Mouse (Mus musculus): ENCODE data around the gene Exosc8.
"Not testable (repeated sequence)": the region's sequence is repeated elsewhere in the genome, so short reads cannot be mapped to it uniquely, and the experiment has no call there.

The Exosc8 gene

GRCm38 (mm10) chr3:54735247-54736046 lies at the start of gene Exosc8, which contains the start of gene Alg5:
TSS of gene Exosc8 (minus strand) at chr3:54735393.
TSS of gene Alg5 (plus strand) at chr3:54735539.
- CTCF ChIA-PET: no interaction called here

- CTCF ChIA-PET: no interaction called here
Measured at GRCm38 (mm10) chr3:54775989-54776631, 40.9 kb upstream of the Exosc8 start.

- CTCF ChIA-PET: no interaction called here
Measured at GRCm38 (mm10) chr3:54773613-54774012, 38.4 kb upstream of the Exosc8 start.

GRCm38 (mm10) chr3:54769349-54770275 lies 34.4 kb upstream of the Exosc8 start:
- CTCF ChIA-PET: interaction anchor here (0.5 kb wide), 1 partner anchor 21 kb away, joined by 3 read pairs; no protein-coding TSS in a partner anchor

GRCm38 (mm10) chr3:54768592-54768991 lies 33.4 kb upstream of the Exosc8 start:
- CTCF ChIA-PET: no interaction called here

GRCm38 (mm10) chr3:54766811-54767210 lies 31.6 kb upstream of the Exosc8 start:
- CTCF ChIA-PET: no interaction called here

- CTCF ChIA-PET: no interaction called here
Measured at GRCm38 (mm10) chr3:54766034-54766433, 30.8 kb upstream of the Exosc8 start.

GRCm38 (mm10) chr3:54765521-54765920 lies 30.3 kb upstream of the Exosc8 start:
- CTCF ChIA-PET: not testable (repeated sequence)

- CTCF ChIA-PET: no interaction called here
Measured at GRCm38 (mm10) chr3:54764418-54764817, 29.2 kb upstream of the Exosc8 start.

- CTCF ChIA-PET: no interaction called here
Measured at GRCm38 (mm10) chr3:54761258-54761657, 26.1 kb upstream of the Exosc8 start.

- CTCF ChIA-PET: no interaction called here
Measured at GRCm38 (mm10) chr3:54760321-54761115, 25.3 kb upstream of the Exosc8 start.

- CTCF ChIA-PET: no interaction called here
Measured at GRCm38 (mm10) chr3:54759211-54759610, 24.0 kb upstream of the Exosc8 start.

- CTCF ChIA-PET: no interaction called here
Measured at GRCm38 (mm10) chr3:54757446-54757845, 22.3 kb upstream of the Exosc8 start.

GRCm38 (mm10) chr3:54756058-54756457 lies 20.9 kb upstream of the Exosc8 start:
- CTCF ChIA-PET: no interaction called here

GRCm38 (mm10) chr3:54755145-54756041 lies 20.2 kb upstream of the Exosc8 start, which contains the start of gene Smad9:
TSS of gene Smad9 (plus strand) at chr3:54755582.
- CTCF ChIA-PET: no interaction called here

GRCm38 (mm10) chr3:54753411-54753810 lies 18.2 kb upstream of the Exosc8 start:
- CTCF ChIA-PET: no interaction called here

- CTCF ChIA-PET: no interaction called here
Measured at GRCm38 (mm10) chr3:54745799-54746198, 10.6 kb upstream of the Exosc8 start.

GRCm38 (mm10) chr3:54741965-54742364 lies 6.8 kb upstream of the Exosc8 start:
- CTCF ChIA-PET: no interaction called here

- CTCF ChIA-PET: no interaction called here
Measured at GRCm38 (mm10) chr3:54737317-54737716, 2.1 kb upstream of the Exosc8 start.

All from spleen, embryonic (tissue).